Mouse (Mus musculus): Measurements from ENCODE around the gene Retn. TPM values are rescaled to one million over a fixed set of nuclear protein-coding genes. Genes with fewer than 3 reads are reported as not detected.
A peak's percentile ranks its signal among the peaks of the same experiment; 100 is the strongest.

The Retn gene
- polyA plus RNA-seq, 1 experiment from 2014 or later, result 0.31 TPM

DNA sequence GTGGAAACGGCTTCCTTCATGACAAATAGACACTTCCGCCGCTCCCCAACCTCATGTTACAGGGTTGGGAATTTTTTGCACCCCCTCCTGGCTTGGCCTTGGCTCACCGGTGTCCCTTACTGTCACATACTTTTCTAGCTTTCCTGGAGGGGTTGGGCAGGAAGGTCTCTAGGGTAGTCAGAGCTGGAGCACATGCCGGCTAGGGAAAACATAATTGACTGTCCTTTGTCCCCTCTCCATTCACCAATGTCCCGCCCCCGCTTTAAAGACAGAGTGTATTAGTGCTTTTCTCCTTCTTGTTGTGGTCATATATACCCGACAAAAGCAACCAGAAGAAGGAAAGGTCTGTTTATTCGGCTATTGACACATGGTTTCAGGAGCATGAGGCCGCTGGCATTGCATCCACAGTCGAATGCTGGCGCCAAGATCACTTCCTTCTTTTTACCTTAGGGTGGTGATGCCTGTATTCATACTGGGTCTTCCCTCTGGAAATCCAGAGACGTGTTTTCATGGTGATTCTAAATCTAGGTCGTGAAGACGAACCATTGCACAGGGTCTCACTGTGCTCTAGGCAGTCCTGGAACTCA, 21.5 kb downstream of the Retn start:
- Histone ChIP-seq H3K27me3 (ENCODE audit: insufficient read depth, low read length) (no peaks in the 10 kb centered on the region), H3K9ac (replicated peaks; ENCODE audit: low read length) (peak overlapping the region; percentile 97), H3K36me3 (ENCODE audit: insufficient read depth, low read length) (peaks cover 28% of the 10 kb centered on the region), H3K4me3 (ENCODE audit: low read length) (peak overlapping the region; percentile 70), H3K4me2 (replicated peaks; ENCODE audit: low read depth, low read length) (peak overlapping the region; percentile 81), H3K4me1 (ENCODE audit: insufficient read depth, low read length) (peaks cover 20% of the 10 kb centered on the region), H3K27ac (ENCODE audit: low read length) (peak overlapping the region; percentile 94), H3K9me3 (ENCODE audit: low read length) (no peaks in the 10 kb centered on the region)
- 2% methylated on average over 15 of the region's 15 CpGs for WGBS
- peak; percentile 3; the same call in 1 of the 2 replicates for ATAC-seq (ENCODE audit: low FRiP score, low TSS enrichment)

GRCm38 (mm10) chr8:3678831-3679230, 23.3 kb downstream of the Retn start:
- H3K9me3 ChIP-seq (ENCODE audit: low read length), result no peaks in the 10 kb centered on the region
- H3K36me3 ChIP-seq (ENCODE audit: insufficient read depth, low read length), result peaks cover 28% of the 10 kb centered on the region
- WGBS, result 96% methylated on average over 22 of the region's 23 CpGs
- H3K4me3 ChIP-seq (ENCODE audit: low read length), result no peak overlapping the region
- peaks cover 16% of the 10 kb centered on the region for H3K4me1 ChIP-seq (ENCODE audit: insufficient read depth, low read length)
- no peak overlapping the region for H3K9ac ChIP-seq (replicated peaks; ENCODE audit: low read length)
- H3K27me3 ChIP-seq (ENCODE audit: insufficient read depth, low read length), result no peaks in the 10 kb centered on the region
- no peak overlapping the region for H3K27ac ChIP-seq (ENCODE audit: low read length)
- ATAC-seq (ENCODE audit: low FRiP score, low TSS enrichment), result no peak
- no peak overlapping the region for H3K4me2 ChIP-seq (replicated peaks; ENCODE audit: low read depth, low read length)

DNA sequence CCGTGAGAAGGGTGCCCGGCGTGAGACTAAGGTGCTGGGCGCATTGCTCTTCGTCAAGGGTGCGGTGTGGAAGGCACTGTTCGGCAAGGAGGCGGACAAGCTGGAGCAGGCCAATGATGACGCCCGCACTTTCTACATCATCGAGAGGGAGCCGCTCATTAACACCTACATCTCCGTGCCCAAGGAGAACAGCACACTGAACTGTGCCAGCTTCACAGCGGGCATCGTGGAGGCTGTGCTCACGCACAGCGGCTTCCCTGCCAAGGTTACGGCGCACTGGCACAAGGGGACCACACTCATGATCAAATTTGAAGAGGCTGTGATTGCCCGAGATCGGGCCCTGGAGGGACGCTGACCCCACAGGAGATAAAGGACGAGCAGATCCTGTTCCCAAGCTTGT, 23.7 kb downstream of the Retn start:
- peaks cover 16% of the 10 kb centered on the region for H3K4me1 ChIP-seq (ENCODE audit: insufficient read depth, low read length)
- no peaks in the 10 kb centered on the region for H3K27me3 ChIP-seq (ENCODE audit: insufficient read depth, low read length)
- H3K9me3 ChIP-seq (ENCODE audit: low read length), result no peaks in the 10 kb centered on the region
- no peak for ATAC-seq (ENCODE audit: low FRiP score, low TSS enrichment)
- H3K9ac ChIP-seq (replicated peaks; ENCODE audit: low read length), result no peak overlapping the region
- no peak overlapping the region for H3K4me3 ChIP-seq (ENCODE audit: low read length)
- H3K36me3 ChIP-seq (ENCODE audit: insufficient read depth, low read length), result peaks cover 28% of the 10 kb centered on the region
- WGBS, result 95% methylated on average over 23 of the region's 23 CpGs
- H3K4me2 ChIP-seq (replicated peaks; ENCODE audit: low read depth, low read length), result no peak overlapping the region
- no peak overlapping the region for H3K27ac ChIP-seq (ENCODE audit: low read length)

DNA sequence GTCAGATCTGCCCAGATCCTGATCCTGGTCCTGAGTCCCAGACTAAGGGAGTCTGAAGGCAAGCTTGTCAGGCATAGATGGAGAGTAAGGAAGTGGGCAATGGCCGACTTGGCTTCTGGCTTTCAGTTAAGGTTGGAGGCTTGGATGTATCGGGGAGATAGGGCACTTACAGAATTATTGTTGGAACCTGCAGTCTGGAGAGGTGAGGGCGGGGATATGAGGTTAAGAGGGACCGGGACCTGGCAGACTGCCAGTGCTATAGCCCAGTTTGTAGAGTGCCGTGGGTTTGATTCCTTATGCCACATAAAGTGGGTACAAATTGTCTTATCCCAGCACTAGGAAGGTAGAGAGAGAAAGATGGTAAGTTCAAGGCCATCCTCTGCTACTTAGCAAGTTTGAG, 24.1 kb downstream of the Retn start:
- WGBS, result 91% methylated on average over 5 of the region's 5 CpGs
- Histone ChIP-seq H3K9me3 (ENCODE audit: low read length) (no peaks in the 10 kb centered on the region), H3K27ac (ENCODE audit: low read length) (no peak overlapping the region)

DNA sequence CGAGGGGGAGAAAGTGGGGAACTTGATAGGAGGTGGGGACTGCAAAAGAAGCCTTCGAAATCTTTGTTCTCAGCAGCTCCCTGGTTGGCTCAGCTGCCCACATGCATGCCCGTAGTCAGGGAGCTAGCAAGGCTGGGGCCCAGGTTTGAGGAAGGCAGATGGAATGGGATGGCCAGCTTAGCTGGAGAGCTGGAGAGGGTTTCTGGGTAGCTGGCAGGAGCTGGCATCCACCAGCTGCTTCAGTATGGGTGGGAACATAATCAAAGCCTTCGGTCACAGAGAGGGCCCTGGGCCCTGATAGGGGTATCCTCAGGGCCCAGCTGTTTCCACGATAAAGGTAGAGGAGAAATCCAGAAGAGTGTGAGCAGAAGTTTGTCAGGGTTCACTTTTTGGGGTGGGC, 26.9 kb downstream of the Retn start:
- Histone ChIP-seq H3K9ac (replicated peaks; ENCODE audit: low read length) (no peak overlapping the region), H3K4me2 (replicated peaks; ENCODE audit: low read depth, low read length) (no peak overlapping the region), H3K4me3 (ENCODE audit: low read length) (no peak overlapping the region), H3K27me3 (ENCODE audit: insufficient read depth, low read length) (no peaks in the 10 kb centered on the region), H3K9me3 (ENCODE audit: low read length) (no peaks in the 10 kb centered on the region), H3K4me1 (ENCODE audit: insufficient read depth, low read length) (peaks cover 9% of the 10 kb centered on the region), H3K27ac (ENCODE audit: low read length) (no peak overlapping the region), H3K36me3 (ENCODE audit: insufficient read depth, low read length) (peaks cover 28% of the 10 kb centered on the region)
- 85% methylated on average over 5 of the region's 5 CpGs for whole genome bisulfite sequencing
- no peak for ATAC-seq (ENCODE audit: low FRiP score, low TSS enrichment)

More for the DNA sequence above, 24.1 kb downstream of the Retn start:
- Histone ChIP-seq H3K4me1 (ENCODE audit: insufficient read depth, low read length) (peaks cover 16% of the 10 kb centered on the region), H3K36me3 (ENCODE audit: insufficient read depth, low read length) (peaks cover 28% of the 10 kb centered on the region), H3K9ac (replicated peaks; ENCODE audit: low read length) (no peak overlapping the region), H3K4me3 (ENCODE audit: low read length) (no peak overlapping the region), H3K27me3 (ENCODE audit: insufficient read depth, low read length) (no peaks in the 10 kb centered on the region), H3K4me2 (replicated peaks; ENCODE audit: low read depth, low read length) (no peak overlapping the region)
- ATAC-seq (ENCODE audit: low FRiP score, low TSS enrichment), result no peak

DNA sequence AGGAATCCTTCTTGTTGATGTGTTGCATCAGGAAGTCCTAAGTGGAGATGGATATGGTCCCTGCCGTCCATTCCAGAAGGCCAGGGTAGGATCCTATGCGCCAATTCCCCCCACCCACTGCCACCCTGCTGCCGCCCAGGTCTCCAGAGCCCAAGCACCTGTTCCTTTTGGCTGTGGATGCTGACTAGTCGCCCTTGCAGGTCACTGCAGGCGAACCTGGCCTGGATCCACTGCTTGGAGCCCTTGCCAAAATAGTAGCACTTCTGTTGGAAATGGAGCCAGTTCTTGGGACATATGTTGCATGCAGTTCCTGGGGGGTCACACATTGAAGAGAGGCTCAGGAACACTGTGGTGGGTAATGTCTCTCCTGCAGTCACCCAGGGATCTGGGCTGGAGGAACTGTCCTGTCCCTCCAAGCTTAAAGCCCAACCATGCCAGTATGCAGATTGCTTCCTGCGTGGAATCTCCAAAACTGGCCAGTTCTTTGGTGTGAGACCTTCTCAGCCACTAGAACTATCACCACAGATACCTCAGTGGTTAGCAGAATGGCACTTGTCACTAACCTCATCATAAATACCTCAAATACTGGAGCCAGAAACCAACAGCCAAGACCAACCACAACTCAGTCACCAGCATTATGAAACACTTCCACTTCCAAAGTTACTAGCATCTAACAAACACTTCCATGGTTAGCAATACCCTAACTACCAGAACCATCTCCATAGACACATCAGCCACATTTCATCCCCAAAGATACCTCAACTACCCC, 28.0 kb downstream of the Retn start:
- H3K27me3 ChIP-seq (ENCODE audit: insufficient read depth, low read length), result no peaks in the 10 kb centered on the region
- no peak overlapping the region for H3K9ac ChIP-seq (replicated peaks; ENCODE audit: low read length)
- no peak overlapping the region for H3K27ac ChIP-seq (ENCODE audit: low read length)
- H3K4me3 ChIP-seq (ENCODE audit: low read length), result no peak overlapping the region
- no peak for ATAC-seq (ENCODE audit: low FRiP score, low TSS enrichment)
- 74% methylated on average over 6 of the region's 6 CpGs for WGBS
- peaks cover 27% of the 10 kb centered on the region for H3K36me3 ChIP-seq (ENCODE audit: insufficient read depth, low read length)
- H3K4me1 ChIP-seq (ENCODE audit: insufficient read depth, low read length), result no peaks in the 10 kb centered on the region
- no peaks in the 10 kb centered on the region for H3K9me3 ChIP-seq (ENCODE audit: low read length)
- no peak overlapping the region for H3K4me2 ChIP-seq (replicated peaks; ENCODE audit: low read depth, low read length)

DNA sequence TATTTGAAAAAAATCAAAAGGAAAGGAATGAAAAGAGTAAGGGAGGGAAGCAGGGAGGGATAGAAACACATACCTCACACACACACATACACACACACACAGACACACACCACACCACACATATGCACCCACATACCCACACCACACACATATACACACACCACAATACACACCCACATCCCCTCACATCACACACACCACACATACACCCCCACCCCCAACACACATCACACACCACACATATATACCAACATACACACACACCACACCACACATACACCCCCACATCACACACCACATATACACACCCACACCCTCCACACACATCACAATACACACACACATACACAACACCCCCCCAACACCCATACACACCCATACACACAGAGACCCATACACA, 29.0 kb downstream of the Retn start:
- ATAC-seq (ENCODE audit: low FRiP score, low TSS enrichment), result no peak
- Histone ChIP-seq H3K27me3 (ENCODE audit: insufficient read depth, low read length) (no peaks in the 10 kb centered on the region), H3K4me1 (ENCODE audit: insufficient read depth, low read length) (no peaks in the 10 kb centered on the region)

DNA sequence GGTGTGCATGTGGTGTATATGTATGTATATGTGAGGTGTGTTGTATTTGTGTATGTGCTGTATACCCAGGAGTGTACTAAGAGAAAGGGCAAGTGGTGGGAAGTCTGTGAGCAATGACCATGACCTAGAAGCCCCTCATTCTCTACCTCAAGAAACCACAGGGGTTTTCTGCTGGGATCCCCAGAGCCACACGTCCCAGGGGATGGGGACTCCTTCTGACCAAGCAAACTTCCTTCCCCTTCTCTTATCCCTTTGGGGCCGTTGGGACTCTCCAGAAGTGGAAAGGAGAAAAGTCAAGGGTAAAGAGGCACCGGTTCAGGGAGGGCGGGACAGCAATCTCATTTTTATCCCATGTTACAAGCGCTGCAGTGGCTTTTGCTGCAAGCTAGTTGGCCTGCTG, 29.9 kb downstream of the Retn start:
- Histone ChIP-seq H3K9ac (replicated peaks; ENCODE audit: low read length) (no peak overlapping the region), H3K27me3 (ENCODE audit: insufficient read depth, low read length) (no peaks in the 10 kb centered on the region), H3K27ac (ENCODE audit: low read length) (no peak overlapping the region), H3K4me1 (ENCODE audit: insufficient read depth, low read length) (no peaks in the 10 kb centered on the region), H3K4me3 (ENCODE audit: low read length) (no peak overlapping the region), H3K36me3 (ENCODE audit: insufficient read depth, low read length) (peaks cover 8% of the 10 kb centered on the region), H3K9me3 (ENCODE audit: low read length) (no peaks in the 10 kb centered on the region), H3K4me2 (replicated peaks; ENCODE audit: low read depth, low read length) (no peak overlapping the region)
- ATAC-seq (ENCODE audit: low FRiP score, low TSS enrichment), result no peak
- WGBS, result 62% methylated on average over 5 of the region's 5 CpGs

More for the DNA sequence above, 29.0 kb downstream of the Retn start:
- Histone ChIP-seq H3K4me3 (ENCODE audit: low read length) (no peak overlapping the region), H3K36me3 (ENCODE audit: insufficient read depth, low read length) (peaks cover 17% of the 10 kb centered on the region), H3K9ac (replicated peaks; ENCODE audit: low read length) (no peak overlapping the region), H3K9me3 (ENCODE audit: low read length) (no peaks in the 10 kb centered on the region), H3K4me2 (replicated peaks; ENCODE audit: low read depth, low read length) (no peak overlapping the region), H3K27ac (ENCODE audit: low read length) (no peak overlapping the region)

DNA sequence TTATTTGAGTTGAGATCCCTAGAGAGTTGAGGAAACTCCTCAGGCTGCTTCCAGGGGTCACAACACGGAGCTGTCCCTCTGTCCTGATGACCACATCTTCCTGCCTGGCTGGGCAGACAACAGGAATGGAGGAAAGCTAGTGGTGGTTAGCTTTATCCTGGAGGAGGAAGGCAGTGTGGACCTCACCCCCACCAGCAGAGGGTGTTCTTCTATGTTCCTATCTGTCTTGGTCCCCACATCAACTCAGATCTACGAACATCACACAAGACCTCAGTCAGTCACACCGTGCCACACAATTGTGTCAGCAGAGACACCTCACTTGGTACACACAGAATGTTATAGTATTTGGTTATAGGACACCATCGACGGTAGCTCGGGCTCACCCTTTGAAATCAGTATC, 32.0 kb downstream of the Retn start:
- no peak for ATAC-seq (ENCODE audit: low FRiP score, low TSS enrichment)
- Histone ChIP-seq H3K9ac (replicated peaks; ENCODE audit: low read length) (no peak overlapping the region), H3K27ac (ENCODE audit: low read length) (no peak overlapping the region), H3K9me3 (ENCODE audit: low read length) (no peaks in the 10 kb centered on the region), H3K4me3 (ENCODE audit: low read length) (no peak overlapping the region), H3K36me3 (ENCODE audit: insufficient read depth, low read length) (no peaks in the 10 kb centered on the region), H3K4me2 (replicated peaks; ENCODE audit: low read depth, low read length) (no peak overlapping the region), H3K27me3 (ENCODE audit: insufficient read depth, low read length) (no peaks in the 10 kb centered on the region), H3K4me1 (ENCODE audit: insufficient read depth, low read length) (no peaks in the 10 kb centered on the region)
- WGBS, result 72% methylated on average over 6 of the region's 6 CpGs

GRCm38 (mm10) chr8:3690774-3691173, 35.2 kb downstream of the Retn start:
- Histone ChIP-seq H3K4me3 (ENCODE audit: low read length) (no peak overlapping the region), H3K4me1 (ENCODE audit: insufficient read depth, low read length) (no peaks in the 10 kb centered on the region), H3K9ac (replicated peaks; ENCODE audit: low read length) (no peak overlapping the region), H3K9me3 (ENCODE audit: low read length) (no peaks in the 10 kb centered on the region), H3K36me3 (ENCODE audit: insufficient read depth, low read length) (no peaks in the 10 kb centered on the region), H3K4me2 (replicated peaks; ENCODE audit: low read depth, low read length) (no peak overlapping the region), H3K27me3 (ENCODE audit: insufficient read depth, low read length) (no peaks in the 10 kb centered on the region), H3K27ac (ENCODE audit: low read length) (no peak overlapping the region)
- ATAC-seq (ENCODE audit: low FRiP score, low TSS enrichment), result no peak
- 72% methylated on average over 3 of the region's 3 CpGs for WGBS

All from kidney, embryonic 16.5 days (tissue).